Mouse (Mus musculus) retina, adult 2 months (tissue): ENCODE data around the gene Idh2.
"Not testable (repeated sequence)": the region's sequence is repeated elsewhere in the genome, so short reads cannot be mapped to it uniquely, and the experiment has no call there.

Source experiments
- DNase-seq: peaks from one replicate; pipeline ENCODE4 v3.0.0-alpha.2; 2012; ENCODE audit warnings: low read depth, low spot score

The Idh2 gene

DNA sequence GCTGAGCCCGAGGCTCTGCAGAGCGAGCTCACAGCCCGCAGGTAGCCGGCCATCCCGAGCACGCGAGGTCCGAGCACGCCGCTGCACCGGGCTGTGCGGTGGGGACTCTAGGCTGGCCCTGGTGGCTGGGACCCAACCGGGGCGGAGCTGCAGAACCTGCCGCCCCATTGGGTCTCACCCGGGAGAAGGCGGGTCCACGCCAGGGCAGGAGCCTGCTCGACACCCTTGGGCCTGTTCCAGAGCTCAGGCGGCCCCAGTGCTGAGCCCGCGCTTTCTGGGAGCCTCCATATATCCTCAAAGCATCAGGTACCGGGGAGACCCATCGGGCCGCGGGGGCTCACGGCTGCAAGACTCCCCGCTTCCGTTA, at the start of gene Idh2:
TSS of gene Idh2 (minus strand) at position 169 of the 367 bp plus-strand sequence.
- peak; percentile 65 for DNase-seq

DNA sequence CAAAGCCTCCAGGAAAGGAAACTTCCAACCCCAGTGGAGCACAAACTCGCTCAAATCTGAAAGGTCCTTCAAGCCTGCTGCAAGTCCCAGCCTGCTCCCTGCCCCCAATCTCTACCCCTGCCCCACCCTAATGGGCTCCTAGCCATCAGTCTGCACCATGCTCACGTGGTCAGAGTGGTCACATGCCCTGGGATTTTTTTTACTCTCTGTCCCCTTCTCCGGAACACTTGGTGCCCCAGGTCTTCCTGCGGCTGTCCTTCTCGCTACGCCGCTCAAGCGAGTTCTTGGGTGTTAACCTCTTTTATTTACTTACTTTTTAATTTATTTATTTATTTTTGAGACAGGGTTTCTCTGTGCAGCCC, 45.7 kb upstream of the Idh2 start:
- no peak for DNase-seq

DNA sequence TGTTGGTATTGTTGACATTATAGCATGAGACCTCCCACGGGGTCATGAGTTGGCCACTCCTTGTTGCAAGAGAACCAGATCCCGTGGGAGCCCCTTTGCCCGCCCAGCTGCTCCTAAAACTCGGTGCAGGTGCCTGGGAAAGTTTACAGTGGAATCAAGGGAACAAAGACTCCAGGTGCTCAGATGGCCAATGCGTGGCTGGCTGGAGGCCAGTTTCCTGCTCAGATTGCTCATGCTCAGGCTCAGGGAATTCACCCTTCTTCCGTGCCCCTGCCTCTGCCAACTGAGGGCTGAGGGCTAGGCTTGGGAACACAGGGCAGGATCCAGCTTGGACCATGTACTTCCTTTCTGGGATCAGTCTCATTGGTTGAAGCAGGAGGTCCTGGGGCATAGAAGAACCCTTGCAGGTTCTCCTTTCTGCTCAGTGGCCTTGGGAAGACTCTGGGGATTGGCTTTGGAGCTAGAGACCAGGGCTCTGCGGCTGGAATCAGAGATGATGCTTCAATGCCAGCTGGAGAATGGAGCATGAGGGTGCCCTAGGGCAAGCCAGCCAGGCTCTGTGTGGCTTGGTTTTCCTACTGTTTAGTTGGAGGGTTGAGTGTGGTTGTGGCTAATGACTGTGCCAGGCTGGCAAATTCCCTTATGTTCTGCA, 45.2 kb upstream of the Idh2 start:
- no peak for DNase-seq

DNA sequence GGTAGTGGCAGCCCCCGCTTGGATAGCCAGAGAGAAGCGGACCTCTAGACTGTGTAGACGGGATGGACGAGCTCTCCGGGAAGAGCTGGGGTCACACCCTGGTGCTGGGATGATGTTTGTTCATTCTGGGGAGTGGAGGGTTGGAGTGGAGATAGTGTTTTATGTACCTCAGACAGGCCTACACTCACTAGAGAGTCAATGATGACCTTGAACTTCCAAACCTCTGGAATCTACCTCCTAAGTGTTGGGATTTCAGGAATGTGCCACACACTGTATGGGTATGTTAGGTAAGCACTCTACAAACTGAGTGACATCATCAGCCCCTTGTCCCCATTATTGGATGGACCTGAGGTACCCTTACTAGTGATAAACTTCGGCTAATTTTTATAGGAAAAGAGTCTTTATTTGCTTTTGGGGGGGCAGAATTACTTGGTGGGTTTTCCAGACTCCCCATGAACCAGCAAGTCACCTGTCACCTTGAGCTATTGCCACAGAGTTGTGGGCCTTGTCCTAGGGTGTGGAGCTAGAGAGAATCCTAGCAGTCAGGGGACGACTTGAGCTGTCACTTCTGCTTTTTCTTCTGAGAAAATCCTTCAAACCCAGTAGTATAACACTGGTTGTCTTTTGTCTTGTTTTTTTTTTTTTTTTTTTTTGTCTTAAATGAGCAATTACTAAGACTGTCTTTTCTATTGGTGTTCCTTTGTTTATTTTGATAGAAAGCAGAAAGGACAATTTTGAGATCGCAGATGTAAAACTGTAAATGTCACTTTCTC, 43.5 kb upstream of the Idh2 start:
- DNase-seq: no peak

DNA sequence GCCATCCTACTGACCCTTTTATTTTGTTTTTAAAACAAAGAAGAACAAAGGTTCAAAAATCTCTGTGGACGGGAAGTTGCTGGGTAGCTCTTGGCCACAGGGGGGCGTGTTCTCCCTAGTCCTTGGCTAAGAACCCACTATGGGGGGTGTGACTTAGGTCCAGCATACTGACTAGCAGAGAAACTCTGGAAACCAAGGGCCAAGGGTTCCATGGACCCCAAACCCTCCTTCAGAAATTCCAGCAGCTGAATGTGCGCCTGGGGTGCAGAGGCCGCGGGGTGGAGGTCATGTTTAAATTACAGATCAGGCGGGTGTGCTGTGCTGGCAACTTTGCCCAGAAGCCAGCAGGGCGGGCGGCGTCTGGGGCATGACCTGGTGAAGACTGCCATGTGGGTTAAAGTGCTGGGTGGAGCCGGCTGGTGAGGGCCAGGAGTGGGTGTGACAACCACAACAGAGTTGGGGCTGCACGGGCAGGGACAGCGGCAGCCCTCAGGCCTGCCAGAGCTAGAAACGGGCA, 41.6 kb upstream of the Idh2 start:
- DNase-seq: no peak

DNA sequence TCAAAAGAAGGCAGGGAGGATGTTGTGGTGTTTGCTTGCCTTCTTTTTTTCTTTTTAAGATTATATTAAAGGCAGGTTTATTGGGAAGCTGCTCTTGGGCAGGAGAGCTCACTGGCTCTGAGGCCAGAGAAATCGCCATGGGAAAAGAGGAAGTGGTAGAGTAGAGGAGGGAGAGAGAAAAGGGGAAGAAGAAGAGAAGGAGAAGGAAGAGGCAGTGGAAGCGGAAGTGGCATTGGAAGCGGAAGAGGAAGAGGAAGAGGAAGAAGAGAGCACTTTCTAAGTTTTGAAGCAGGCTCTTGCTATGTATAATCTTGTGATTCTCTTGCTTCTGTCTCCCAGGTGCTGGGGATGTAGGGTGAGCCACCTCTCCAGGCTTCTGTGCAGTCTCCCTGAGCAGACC, 39.5 kb upstream of the Idh2 start:
- DNase-seq: no peak

DNA sequence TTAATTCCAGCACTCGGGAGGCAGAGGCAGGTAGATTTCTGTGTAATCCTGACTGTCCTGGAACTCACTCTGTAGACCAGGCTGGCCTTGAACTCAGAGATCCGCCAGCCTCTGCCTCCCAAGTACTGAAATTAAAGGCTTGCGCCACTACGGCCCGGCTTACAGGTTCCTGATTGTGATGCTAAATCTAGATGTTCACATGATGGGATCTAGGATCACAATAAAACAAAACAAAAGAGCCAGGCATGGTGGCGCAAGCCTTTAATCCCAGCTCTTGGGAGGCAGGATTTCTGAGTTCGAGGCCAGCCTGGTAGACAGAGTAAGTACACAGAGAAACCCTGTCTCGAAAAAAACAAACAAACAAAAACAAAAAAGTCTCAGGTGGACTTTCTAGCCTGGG, 37.6 kb upstream of the Idh2 start:
- no peak for DNase-seq

DNA sequence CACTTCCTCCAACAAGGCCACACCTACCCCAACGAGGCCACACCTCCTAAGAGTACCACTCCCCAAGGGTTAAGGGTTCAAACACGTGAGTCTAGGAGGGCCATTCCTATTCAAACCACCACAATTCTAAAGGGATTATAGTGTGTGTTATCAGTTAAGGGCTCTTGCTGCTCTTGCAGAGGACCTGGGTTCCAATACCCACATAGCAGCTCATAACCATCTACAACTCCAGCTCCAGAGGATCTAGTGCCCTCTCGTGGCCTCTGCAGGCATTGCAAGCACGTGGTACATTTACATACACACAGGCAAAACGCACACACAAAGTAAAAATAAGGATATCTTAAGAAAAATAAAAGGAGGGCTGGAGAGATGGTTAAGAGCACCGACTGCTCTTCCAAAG, 37.0 kb upstream of the Idh2 start:
- no peak for DNase-seq

DNA sequence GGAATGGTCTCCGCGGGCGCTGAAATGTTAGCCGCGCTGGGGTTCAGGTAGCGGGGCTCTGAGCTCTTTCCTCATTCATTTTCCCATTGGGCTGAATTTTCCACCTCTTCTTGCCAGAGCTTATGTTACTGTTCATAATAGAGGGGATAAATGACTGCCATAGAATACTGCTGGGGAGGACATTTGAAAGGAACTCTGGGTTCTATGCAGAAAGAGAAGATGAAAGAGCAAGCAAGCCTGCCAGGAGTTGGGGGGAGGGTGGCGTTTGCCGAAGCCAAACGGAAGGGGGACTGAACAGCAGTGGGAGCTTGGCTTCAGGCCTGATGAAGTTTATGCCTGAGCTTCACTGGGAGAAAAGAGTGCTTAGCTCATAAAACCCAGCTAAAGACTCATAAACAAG, 34.2 kb upstream of the Idh2 start:
- DNase-seq: no peak

DNA sequence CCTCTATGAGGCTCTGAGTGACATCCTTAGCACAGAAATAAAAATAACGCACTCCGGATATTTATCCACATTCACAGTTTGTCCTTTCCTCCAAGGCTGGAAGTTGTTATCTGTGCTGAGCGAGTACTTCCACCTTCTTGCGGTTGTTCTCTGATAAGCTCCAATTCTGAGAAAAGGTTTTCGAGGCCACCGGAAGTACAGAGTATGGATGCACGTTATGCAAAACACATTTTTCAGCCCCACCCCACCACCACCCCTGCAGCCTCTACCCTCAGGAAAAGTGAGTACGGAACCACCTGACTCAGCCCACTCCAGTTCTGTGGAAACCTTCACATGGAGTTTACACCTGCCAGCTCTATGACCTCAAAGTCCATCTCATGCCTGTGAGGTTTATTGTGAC, 30.9 kb upstream of the Idh2 start:
- DNase-seq: no peak

DNA sequence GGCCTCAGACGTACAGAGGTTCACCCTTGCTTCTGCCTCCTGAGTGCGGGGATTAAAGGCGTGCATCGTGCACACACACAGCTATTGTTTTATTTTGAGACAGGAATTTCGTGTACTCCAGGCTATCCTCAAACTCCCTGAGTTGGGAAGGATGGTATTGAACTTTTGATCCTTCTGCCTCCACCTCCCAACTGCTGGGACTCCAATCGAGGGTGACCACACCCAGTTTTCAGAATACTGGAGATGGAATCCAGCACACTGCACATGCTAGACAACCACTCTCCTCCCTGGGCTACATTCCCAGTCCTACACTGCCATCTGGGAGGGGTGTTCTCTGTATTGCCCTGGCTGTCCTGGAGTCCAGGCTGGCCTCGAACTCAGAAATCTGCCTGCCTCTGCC, 29.5 kb upstream of the Idh2 start:
- DNase-seq: no peak

DNA sequence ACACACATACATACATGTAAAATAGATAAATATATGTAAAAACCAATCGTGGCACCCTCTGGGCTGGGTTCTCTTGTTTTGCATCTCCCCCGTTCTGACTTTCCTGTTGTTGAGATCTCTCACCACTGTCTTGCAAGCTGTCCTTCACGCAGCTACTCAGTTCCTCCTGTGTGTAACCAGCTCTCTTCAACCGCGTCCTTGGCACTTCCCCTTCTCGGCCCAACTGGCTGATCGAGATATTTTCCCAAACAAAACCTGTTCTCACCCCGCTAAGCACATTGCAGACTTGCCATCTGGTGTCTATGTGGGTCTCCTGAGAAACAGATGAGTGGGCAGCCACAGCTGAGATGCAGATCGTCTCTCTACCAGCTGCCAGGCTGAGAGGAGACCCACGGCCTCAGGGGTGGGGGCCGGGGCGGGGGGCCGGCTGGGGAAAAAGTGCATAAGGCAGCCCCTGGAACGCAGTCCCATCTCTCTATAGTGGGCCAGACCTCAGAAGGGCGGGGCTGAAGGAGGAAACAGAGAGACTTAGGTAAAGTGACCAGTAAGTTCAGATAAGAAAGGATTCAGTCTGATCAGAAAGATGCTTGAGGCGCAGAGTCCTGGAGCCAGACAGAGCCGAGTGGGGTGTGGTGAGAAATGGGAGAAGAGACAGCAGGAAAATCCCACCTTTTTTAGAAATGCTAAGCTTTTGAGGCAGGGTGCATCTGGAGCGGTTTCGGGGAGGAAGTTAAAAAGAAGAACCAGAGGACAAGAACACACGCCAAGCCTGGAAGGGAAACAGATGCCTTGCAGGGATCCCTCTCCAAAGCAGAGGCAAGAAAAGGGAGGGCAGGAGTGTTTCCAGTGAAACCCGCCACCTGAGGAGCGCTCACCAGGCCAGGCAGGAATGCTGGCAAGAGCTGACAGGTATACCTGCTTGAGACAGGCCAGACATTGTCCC, 28.4 kb upstream of the Idh2 start:
- DNase-seq: no peak

DNA sequence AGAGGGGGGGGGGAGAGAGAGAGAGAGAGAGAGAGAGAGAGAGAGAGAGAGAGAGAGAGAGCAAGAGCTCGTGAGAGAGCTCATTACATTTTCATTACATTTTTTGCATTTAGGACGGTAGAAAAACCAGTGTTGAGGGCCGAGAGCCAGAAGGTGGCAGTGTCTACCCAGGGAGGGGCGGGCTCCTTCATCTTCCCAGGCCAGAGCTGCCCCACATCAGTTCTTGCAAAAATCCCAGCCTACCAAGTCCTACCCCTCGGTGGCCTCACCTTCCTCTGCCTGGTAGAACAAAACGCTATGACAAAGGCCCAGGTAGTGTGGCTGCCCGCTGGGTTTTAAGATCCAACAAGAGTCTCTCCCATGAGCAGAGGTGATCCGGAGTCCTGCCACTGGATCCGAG, 25.6 kb upstream of the Idh2 start:
- DNase-seq: peak; percentile 34

DNA sequence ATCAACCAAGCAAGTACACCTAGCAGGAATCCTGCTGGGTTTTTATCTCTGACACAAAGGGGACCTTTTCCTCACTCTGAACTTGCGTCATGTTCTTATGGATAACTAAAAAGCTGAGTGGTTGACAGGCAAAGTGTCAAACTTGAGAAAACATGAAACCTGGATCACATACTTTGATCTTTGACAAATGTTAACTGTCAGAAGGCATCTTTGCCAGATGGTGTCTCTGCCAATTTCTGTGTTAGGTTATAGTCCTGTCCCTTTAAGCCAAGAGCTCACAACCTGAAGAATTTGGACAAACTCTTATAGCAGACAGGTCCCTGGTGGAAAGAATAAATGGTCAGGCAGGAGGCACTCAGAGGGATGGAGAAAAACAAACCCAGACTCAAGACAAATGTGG, 23.2 kb upstream of the Idh2 start:
- DNase-seq: no peak

DNA sequence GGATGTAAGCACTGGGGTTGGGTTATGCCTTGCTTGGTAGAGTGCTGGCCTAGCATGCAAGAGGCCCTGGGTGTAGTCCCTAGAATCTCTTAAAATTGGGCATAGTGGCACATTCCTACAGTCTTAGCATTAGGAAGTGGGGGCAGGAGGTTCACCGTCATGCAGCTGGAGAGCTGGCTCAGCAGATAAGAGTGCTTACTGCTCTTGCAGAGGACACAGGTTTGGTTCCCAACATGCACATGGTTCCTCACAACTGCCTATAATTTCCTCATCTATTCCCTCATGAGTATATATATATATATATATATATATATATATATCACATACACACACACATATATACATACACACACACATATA, 20.0 kb upstream of the Idh2 start:
- DNase-seq: no peak

DNA sequence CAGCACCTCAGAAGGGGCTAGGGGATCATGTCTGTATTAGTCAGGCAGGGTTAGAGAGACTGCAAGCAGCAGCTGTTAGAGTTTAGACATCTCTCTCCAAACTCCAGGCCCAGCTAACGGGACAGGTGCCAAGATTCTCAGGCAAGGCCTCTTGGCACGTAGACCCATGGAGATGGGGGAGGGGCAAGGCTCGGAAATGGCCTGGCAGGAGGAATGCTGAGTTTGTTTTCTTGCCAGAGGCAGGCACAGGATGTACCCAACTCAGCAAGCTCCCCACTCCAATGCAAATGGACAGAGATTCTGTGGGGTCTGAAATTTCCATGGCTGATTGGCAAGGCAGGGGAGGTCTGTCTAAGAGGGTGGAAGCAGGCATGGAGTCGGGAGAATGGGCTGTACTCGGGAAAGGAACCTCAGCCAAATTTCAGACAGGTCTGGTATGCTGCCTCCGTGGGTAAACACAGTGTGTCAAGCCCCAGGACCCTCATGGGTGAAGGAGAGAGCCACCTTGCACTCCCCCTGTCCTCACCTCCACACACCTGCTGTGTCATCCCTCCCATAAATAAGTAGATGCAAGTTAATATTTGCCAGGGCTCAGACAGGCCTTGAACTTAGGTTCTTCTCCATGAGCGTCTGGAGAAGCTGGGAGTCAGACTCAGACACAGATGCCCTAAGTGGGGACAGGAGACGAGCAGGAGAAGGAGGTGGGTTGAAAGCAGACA, 19.4 kb upstream of the Idh2 start:
- no peak for DNase-seq

DNA sequence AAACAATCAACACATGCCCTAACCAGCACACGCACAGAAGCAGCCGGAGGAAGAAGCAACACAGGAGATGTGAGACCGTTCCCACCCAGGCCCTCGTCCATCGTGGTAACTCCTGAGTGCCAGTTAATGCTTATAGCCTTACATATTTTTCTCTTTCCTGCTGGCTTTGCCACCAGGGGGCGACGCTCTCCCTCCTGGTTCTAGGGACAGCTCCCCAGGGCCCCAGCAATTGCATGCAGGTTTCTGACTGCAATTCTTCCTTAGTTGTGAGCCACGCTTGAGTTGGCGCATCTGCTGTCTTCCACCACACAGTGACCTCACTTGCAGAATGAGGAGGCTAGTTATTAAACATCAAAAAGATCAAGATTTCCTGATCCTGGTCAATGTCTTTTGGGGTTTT, 17.3 kb upstream of the Idh2 start:
- DNase-seq: no peak

DNA sequence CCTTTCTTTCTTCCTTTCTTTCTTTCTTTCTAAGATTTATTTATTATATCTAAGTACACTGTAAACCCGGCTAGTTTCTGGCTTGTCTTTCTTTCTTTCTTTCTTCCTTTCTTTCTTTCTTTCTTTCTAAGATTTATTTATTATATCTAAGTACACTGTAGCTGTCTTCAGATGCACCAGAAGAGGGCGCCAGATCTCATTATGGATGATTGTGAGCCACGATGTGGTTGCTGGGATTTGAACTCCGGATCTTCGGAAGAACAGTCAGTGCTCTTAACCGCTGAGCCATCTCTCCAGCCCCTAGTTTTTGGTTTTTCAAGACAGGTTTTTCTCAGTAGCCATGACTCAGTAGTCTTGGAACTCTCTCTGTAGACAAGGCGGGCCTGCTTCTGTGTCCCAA, 16.1 kb upstream of the Idh2 start:
- not testable (repeated sequence) for DNase-seq

DNA sequence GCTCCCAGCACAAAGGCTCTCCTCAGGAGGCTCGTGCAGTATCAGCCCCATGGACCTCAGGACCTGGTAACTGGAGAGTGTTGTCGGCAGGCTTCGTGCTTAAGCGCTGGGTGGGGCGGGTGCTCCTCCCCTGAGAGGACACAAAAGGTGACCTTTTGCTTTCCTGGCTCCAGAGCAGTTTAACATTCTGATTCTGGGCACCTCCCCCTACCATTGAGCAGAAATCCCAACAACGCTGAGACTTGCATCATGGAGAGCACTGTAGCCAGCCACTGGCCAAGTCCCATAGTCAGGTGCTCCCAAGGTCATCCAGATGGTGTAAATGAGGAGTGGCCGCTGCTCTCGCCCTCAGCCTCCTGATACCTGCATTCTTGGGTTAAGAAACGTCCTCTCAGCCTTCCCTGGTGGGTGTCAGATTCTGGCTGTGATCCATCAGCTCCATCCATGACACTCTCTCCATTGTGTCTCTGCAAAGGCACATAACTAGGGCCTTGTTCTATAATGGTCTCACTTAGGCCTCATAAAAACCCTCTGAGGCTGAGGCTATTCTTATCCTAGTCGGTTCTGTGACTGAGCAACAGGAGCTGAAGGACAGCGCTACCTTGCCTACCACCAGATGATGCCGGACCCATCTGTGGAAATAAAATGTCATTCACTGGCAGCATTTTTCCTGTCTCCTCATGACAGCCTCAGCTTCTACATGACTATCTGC, 15.3 kb upstream of the Idh2 start:
- no peak for DNase-seq

DNA sequence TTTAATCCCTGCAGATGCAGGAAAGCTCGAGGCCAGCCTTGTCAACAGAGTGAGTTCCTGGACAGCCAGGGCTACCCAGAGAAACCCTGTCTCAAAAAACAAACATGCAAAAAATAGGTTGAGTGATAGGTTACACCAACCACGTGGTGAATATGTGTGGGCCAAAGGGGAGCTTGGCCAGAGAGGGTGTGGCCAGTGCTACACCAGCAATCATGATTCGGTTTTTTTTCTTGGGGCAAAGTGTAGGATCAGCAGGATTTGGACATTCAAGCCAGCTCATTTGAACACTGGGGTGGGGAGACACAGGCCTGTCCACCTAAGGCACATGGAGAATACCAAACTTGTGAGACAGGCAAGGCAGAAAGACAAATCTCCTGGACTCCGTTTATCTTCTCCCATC, 14.1 kb upstream of the Idh2 start:
- DNase-seq: no peak

DNA sequence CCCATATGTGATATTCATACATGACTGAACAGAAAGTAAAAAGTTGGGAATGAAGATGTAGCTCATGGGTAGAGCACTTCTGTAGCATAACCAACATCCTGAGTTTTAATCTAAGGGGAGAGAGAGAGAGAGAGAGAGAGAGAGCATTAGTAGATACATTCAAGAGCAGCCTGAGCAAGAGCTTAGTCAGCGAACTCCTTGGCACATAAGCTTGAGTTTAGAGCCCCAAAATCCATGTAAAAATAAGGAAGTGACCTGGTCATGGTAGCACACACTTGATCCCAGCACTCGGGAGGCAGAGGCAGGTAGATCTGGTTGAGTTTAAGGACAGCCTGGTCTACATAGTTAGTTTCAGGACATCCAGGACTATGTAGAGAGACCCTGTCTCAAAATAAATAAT, 8.5 kb upstream of the Idh2 start:
- no peak for DNase-seq
